Mouse (Mus musculus) left cerebral cortex, adult 18-20 months (tissue): ENCODE measurements around the gene Ccna2. TPM values are rescaled to one million over a fixed set of nuclear protein-coding genes. Genes with fewer than 3 reads are reported as not detected.
"Not testable (repeated sequence)": the region's sequence is repeated elsewhere in the genome, so short reads cannot be mapped to it uniquely, and the experiment has no call there.

Experiments used
- DNase-seq, 2 experiments: peaks; one replicate each; pipeline ENCODE4 v3.0.0; 2021 to 2022; ENCODE audit warnings: low spot score in 2 of 2, mixed read lengths in 1 of 2
- long read RNA-seq, 2 experiments: library from polyadenylated mRNA; stranded (forward); transcript quantifications; one replicate each; pipeline ENCODE4 v2.0.0; 2021
- total RNA-seq, 2 experiments: library from RNA; stranded (reverse); gene quantifications; 2 replicates each; pipeline ENCODE4 v1.2.3; 2021

Gene Ccna2
- under 1 TPM; 0.67 to 0.75 TPM for total RNA-seq
- long read RNA-seq, experiment 1: 0 reads
- long read RNA-seq, experiment 2: 0 reads

- DNase-seq: peak; percentile 97 to 98
These were observed at the start of gene Ccna2 for GRCm38 (mm10) chr3:36571827-36572378. Gene Ccna2, minus strand, starts transcription at chr3:36572150.

- no peak for DNase-seq
These were observed 46.2 kb upstream of the Ccna2 start for GRCm38 (mm10) chr3:36618181-36618580.

GRCm38 (mm10) chr3:36613908-36614255, 41.9 kb upstream of the Ccna2 start:
- no peak for DNase-seq

- DNase-seq: peak; percentile 95
These were observed 41.4 kb upstream of the Ccna2 start, which contains the start of gene Bbs7 for GRCm38 (mm10) chr3:36613202-36613907. Gene Bbs7, minus strand, starts transcription at chr3:36613477.

DNA sequence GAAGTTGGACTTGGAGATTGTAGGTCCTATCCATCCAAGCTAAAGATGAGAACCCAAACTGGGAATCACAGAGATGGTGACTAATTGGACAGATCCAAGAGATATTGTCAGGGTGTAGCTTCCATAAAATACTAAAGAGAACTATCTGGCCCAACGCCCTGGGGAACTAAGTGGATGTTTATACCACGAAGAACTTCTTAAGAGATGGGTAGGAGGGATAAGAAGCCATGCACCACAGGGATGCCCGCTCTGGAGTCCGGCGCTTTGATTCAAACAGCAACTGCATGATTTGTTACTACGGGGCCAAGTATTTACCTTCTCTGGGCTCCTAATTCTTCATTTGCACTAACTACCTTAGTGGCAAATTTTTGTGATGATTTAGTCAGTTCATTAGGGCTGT, 40.7 kb upstream of the Ccna2 start:
- DNase-seq: peak in 1 of 2 experiments; percentile 10

DNA sequence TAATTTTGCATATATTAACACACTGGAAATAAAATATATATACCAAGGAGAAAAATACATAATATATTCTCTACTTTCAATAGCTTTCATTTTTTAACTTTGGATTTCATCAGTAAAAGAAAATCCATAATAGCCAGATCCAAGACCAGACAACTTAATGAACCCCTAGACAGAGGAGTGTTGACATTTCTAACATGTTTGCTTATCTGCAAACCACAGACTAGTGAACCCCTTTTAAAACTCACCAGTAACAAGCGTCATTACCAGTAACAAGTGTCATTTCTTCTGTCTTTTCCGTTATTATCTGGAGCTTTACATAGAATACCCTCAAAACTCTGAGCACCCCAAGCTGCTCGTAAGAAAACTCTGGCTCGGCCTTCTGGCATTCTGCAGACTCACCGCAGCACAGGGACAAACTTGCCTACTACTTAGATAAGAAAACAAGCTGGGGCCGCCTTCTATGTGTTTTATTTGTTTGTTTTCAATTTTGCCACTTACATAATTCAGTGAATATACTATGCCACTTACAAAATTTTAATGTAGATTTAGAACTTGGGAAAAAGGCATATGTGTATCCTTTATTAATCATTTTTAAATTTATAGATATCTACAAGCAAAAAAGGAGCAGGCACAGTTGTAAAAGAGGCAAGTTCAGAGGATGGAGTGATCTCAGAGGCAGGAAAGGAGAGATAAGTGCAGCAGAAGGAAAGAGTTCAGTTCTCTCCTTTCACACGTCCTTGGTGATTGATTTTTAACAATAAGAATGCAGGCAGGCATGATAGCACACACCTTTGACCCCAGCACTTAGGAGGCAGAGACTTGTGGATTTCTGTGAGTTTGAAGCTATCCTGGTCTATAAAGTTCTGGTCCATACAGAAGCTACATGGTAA, 34.2 kb upstream of the Ccna2 start:
- DNase-seq: no peak

GRCm38 (mm10) chr3:36599773-36600172, 27.8 kb upstream of the Ccna2 start:
- DNase-seq: not testable (repeated sequence)

DNA sequence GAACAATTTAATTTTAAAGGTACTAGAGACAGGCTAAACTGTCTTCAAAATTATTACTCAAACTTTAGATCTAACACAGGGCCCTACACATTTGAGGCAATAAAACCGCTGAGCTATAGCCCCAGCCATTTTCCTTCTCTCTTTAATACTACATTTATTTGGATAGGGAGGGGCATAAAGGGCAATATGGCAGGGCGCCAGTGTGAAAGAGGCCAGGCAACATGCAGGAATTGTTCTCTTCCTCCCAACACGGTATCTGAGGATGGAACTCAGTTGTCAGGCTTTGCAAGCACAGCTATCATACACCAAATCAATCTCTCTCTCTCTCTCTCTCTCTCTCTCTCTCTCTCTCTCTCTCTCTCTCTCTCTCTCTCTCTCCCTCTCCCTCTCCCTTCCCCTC, 26.9 kb upstream of the Ccna2 start:
- DNase-seq: no peak

GRCm38 (mm10) chr3:36571361-36571826, 556 bp downstream of the Ccna2 start:
- DNase-seq: peak in 1 of 2 experiments; percentile 7

GRCm38 (mm10) chr3:36569836-36570235, 2.1 kb downstream of the Ccna2 start:
- DNase-seq: no peak

- DNase-seq: no peak
These were observed 8.3 kb downstream of the Ccna2 start for GRCm38 (mm10) chr3:36563666-36564065.

DNA sequence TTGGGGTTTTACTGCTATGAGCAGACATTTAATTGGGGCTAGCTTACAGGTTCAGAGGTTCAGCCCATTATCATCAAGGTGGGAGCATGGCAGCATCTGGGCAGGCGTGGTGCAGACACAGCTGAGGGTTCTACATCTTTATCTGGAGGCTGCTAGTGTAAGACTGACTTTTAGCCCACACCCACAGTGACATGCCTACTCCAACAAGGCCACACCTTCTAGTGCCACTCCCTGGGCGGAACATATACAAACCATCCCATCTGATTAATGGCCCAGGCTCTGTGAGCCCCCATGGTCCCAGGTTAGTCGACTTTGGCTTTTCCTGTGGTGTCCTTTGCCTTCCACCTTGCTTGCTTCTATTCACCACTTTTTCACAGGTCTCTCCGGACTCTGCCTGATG, 12.3 kb downstream of the Ccna2 start:
- DNase-seq: no peak

- no peak for DNase-seq
These were observed 14.3 kb downstream of the Ccna2 start for GRCm38 (mm10) chr3:36557601-36558000.

GRCm38 (mm10) chr3:36552406-36553047, 19.4 kb downstream of the Ccna2 start, which contains the start of gene Exosc9:
Gene Exosc9, plus strand, starts transcription at chr3:36552606.
- DNase-seq: peak; percentile 97 to 98

DNA sequence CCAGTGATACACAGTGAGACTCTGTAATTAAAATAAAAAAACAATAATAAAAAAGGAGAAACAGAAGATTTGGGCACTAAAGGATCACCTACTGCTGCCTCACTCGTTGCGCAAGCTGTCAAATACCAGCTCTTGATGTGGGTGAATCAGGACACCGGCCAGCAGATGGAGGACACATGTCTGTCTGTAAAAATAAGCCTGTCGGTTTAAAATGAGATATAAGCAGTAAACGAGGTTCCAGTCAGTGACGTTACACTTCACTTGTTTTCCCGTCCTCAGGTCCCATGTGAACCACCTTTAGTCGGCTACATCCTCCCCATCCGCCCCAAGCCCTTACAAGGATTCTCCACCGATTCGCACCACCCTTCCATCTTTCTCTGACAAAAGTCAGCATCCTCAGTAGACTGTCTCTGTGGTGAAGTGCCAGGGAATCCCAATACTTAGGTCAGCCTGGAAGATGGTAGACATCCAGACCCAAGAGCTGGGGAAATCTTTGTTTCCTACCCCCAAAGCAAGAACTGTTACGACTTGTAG, 20.0 kb downstream of the Ccna2 start:
- DNase-seq: peak; percentile 29 to 52

GRCm38 (mm10) chr3:36551343-36551742, 20.6 kb downstream of the Ccna2 start:
- DNase-seq: peak; percentile 25 to 39

GRCm38 (mm10) chr3:36544961-36545360, 27.0 kb downstream of the Ccna2 start:
- DNase-seq: no peak

GRCm38 (mm10) chr3:36541399-36541798, 30.6 kb downstream of the Ccna2 start:
- no peak for DNase-seq

- DNase-seq: peak in 1 of 2 experiments; percentile 50
These were observed 31.2 kb downstream of the Ccna2 start for GRCm38 (mm10) chr3:36540756-36541155.

DNA sequence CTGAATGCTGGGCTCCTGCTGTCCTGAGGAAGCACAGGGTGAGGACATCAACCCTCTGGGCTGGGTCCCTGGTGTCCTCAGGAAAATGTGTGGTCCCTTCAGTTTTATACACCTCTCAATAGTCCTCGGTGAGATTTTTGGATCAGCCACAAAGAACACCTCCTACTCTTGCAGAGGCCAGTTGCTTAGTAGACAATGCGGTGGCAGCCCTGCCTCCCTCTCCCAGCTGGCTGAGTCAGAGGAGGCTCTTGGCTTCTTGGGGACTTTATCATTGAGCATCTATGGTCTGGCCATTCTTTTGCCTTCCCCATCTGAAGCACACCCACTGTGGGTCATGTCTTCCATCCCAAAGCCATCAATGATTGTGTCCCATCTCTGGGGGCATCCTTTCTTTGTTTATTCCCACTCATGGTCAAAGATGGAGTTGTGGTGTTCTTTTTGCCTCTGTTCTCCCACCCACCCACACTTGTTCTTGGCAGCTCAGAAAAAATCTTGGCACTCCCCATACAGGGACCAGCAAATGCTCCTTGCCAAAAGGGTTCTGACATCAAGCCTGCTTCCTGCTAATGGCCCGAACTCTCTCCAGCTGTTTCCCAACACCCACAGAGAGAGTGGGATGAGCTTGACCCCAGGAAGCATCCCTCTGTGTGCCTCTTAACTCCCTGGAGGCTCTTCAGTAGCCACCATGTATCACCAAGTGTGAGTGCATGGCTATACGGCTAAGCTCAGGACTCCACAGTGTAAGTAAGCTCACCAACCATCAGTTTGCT, 34.1 kb downstream of the Ccna2 start:
- peak; percentile 41 to 59 for DNase-seq
